Mouse (Mus musculus) embryonic fibroblast, embryonic 13.5 days (primary cell): Measurements from ENCODE around the gene Mgat4a.

Experiments
- CTCF ChIP-seq: IDR thresholded peaks from 2 replicates; pipeline ENCODE4 v1.5.1; 2011; ENCODE audit warnings: mild to moderate bottlenecking, control low read depth, low read length, moderate library complexity, borderline replicate concordance; ENCODE audit not compliant: insufficient read depth
- POLR2A ChIP-seq: IDR thresholded peaks from 2 replicates; pipeline ENCODE4 v1.6.1; 2011; ENCODE audit warnings: low read depth, mild to moderate bottlenecking, control low read depth, low read length, moderate library complexity

GRCm38 (mm10) chr1:37490691-37491212 lies 50.1 kb downstream of the Mgat4a start:
- TF ChIP-seq CTCF (no peak), POLR2A (no peak)
